Mouse (Mus musculus) C2C12 (cell line): ENCODE results near the gene Olfr98.

ENCODE experiments used
- CEBPB ChIP-seq: IDR thresholded peaks from one replicate; pipeline ENCODE4 v1.6.1; 2011; ENCODE audit warnings: low read depth, mild to moderate bottlenecking, control low read depth, moderate library complexity
- CTCF ChIP-seq: IDR thresholded peaks from one replicate; pipeline ENCODE4 v1.5.1; 2011; ENCODE audit not compliant: control insufficient read depth, insufficient read depth, insufficient read length
- FOSL1 ChIP-seq: IDR thresholded peaks from one replicate; pipeline ENCODE4 v1.8.0; 2011; ENCODE audit warnings: mild to moderate bottlenecking, low read length; ENCODE audit not compliant: poor library complexity, insufficient read depth, severe bottlenecking
- MAX ChIP-seq: IDR thresholded peaks from one replicate; pipeline ENCODE4 v1.6.1; 2011; ENCODE audit warnings: mild to moderate bottlenecking, control low read depth
- MYOD1 ChIP-seq: IDR thresholded peaks from one replicate; pipeline ENCODE4 v1.6.1; 2011; ENCODE audit warnings: low read depth; ENCODE audit not compliant: control insufficient read depth, insufficient read length
- MYOG ChIP-seq: IDR thresholded peaks from one replicate; pipeline ENCODE4 v1.6.1; 2011; ENCODE audit not compliant: control insufficient read depth, insufficient read length; ENCODE audit errors: extremely low read depth
- USF1 ChIP-seq: IDR thresholded peaks from one replicate; pipeline ENCODE4 v1.6.1; 2011; ENCODE audit warnings: low read depth, mild to moderate bottlenecking, control low read depth, moderate library complexity

DNA sequence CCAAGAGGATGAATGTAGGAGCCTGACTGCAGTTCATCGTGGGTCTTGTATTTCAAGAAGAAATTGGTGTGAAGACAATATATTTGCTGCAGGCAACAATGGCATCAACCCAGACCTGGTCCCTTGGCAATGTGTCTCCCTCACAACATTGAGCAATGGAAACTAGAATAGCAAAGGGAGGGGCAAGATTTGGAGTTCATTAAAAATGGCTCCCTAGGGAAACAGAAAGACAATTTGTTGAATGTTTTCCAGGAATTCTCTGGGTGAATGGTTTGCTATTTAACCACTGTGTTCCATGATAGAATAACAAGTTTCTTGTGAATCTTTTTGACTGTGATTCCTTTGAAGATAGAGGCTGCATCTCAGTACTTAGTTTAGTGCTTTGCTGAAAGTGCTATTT is at the start of gene Olfr98:
- TF ChIP-seq CTCF (no peak), MYOD1 (no peak), USF1 (no peak), MAX (no peak), MYOG (no peak), CEBPB (no peak), FOSL1 (no peak)
